Mouse (Mus musculus) layer of hippocampus, adult 2 months (tissue): Measurements from ENCODE around the gene Vtn. TPM values are rescaled to one million over a fixed set of nuclear protein-coding genes. Genes with fewer than 3 reads are reported as not detected.

Source experiments
- DNase-seq, 2 experiments: peaks; one replicate each; pipeline ENCODE4 v3.0.0; 2022; ENCODE audit warnings: low spot score in 2 of 2
- H3K27ac ChIP-seq: fragments of 200-600 bp; 2 replicates; pipeline ENCODE4 v1.8.1; 2022
- H3K4me3 ChIP-seq: fragments of 200-600 bp; 2 replicates; pipeline ENCODE4 v1.8.1; 2022; ENCODE audit warnings: mild to moderate bottlenecking
- CTCF ChIP-seq: fragments of 200-600 bp; conservative IDR thresholded peaks from 2 replicates; pipeline ENCODE4 v1.8.1; 2022; ENCODE audit warnings: antibody characterized with exemption, mild to moderate bottlenecking, moderate library complexity
- total RNA-seq, 2 experiments: library from RNA; stranded (reverse); gene quantifications; 2 replicates each; pipeline ENCODE4 v1.2.3; 2021

Gene Vtn
- total RNA-seq, 2 experiments from 2014 or later, result 59.6 to 69.2 TPM

DNA sequence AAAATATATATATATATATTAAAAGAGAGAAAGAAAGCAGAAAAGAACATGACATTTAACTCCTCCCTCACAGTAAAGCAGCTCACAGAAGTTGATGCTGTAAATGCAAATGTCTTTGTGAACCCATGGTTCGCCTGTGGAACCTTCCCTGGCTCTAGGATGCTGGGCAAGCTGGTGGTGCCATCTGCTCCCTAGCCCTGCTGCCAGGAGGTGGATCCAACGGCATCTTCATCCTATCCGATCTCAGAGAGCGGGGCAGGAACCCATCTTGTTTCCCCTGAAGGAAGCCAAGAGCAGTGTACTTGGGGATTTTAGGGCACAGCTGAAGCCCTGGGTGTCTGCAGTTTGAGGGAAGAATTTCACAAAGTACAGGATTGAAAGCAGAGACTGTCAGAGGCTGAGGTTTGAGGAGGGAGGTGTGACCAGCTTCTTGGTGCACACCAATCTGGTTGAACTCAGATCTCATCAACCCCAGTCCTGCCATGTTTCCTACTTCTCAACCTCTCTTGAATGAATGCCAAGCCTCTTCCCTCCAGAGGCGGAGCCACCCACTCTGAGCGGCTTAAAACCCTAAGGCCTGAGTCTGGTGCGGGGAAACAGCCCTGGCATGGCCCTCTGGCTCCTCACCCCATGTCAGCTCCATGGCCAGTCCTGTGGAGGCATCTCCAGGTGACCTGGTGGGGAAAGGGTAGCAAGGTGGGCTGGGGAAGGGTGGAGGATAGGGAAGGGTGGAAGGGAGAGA, 4.2 kb downstream of the Vtn start, which contains the start of gene Sebox:
Sebox (plus strand) TSS at position 539 of the 742 bp plus-strand sequence.
- Histone ChIP-seq H3K4me3 (no peak within 1 kb of the TSS), H3K27ac (peak within 1 kb of the TSS; percentile 77)
- TF ChIP-seq CTCF, result no peak
- peak; percentile 66 to 69 for DNase-seq

DNA sequence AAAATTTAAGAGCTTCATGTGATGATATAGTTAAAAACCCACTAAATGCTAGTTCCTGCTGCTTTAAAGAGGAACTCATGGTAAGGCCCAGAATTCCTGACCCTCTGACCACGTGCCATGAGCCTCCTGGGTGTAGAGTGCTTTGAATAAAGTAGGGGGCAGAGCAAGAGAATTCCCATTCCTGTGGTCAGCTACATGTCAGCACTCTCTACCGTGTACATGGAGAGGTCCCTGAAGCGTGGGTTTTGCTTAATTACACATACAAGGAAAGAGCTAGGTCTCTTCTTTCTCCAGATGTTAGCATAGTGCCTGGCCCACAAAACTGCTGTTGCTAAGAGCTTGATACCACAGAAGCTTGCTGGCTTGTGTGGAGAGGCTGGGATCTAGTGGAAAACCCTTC, 6.5 kb downstream of the Vtn start:
- H3K4me3 ChIP-seq, result no peak overlapping the region
- no peak for TF ChIP-seq CTCF

DNA sequence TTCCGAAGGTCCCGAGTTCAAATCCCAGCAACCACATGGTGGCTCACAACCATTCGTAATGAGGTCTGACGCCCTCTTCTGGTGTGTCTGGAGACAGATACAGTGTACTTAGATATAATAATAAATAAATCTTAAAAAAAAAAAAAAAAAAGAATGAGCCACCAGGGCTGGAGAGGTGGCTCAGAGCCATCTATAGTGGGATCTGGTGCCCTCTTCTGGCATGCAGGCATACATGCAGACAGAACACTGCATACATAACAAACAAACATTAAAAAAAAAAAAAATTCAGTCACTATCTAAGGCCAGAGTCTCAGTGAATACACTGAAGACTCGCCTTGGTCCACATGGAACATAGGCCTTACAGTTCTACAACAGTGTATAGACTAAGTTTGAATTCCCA, 10.3 kb downstream of the Vtn start:
- TF ChIP-seq CTCF, result peak; percentile 75
- H3K4me3 ChIP-seq, result no peak overlapping the region
- no peak for DNase-seq

More for the DNA sequence above, 6.5 kb downstream of the Vtn start:
- H3K27ac ChIP-seq, result no peak overlapping the region
- DNase-seq, result no peak

DNA sequence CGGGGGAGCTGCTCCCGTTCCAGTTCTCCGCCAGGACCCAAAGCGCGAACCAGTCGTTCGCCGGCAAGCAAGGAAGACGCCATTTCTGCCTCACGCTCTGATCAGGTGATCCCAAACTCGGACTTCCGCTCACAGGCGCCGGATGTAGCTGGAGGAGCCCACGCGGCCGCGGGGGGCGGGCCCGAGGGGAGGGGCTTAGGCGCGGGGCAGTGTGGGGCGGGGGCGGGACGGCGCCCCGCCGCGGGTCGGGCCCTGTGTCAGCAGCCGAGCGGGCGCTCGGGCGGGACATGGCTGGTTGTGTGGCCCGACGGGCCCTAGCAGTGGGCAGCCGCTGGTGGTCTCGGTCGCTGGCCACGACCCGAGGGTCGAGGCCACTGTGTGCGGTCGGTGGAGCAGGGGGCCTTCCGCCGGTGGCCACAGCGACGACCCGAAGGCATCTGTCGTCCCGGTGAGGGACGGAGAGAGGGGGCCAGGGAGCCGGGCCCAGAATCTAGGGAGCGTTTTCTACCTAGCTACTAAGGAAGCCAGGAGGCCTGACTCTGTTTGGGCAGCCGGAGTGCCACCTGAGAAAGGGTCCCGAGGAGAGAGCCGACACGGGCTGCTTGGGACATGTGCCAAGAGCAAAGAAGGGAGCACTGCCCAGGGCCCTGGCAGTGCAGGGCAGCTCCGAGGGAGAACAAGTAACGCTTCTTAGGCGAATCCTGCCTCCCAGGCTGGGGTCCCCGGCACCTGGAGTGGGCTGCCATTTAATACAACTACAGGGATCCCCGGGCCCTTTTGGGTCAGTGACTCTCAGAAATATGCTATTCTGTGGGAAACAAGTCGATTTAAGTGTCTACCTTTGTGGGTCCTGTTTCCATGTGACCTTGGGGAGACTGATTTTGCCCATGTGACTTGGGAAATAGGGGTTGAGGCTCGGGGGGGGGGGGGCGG, 13.4 kb downstream of the Vtn start, which contains the start of the genes Tmem199 and Poldip2:
Tmem199 (minus strand) TSS at position 148 of the 933 bp plus-strand sequence.
Poldip2 (plus strand) TSS at position 169 of the 933 bp plus-strand sequence.
- no peak for TF ChIP-seq CTCF
- peak; percentile 89 to 90 for DNase-seq
- H3K27ac ChIP-seq, result peak within 1 kb of the TSS; percentile 96
- peak within 1 kb of the TSS; percentile 85 for H3K4me3 ChIP-seq

More for the DNA sequence above, 10.3 kb downstream of the Vtn start:
- H3K27ac ChIP-seq, result no peak overlapping the region

DNA sequence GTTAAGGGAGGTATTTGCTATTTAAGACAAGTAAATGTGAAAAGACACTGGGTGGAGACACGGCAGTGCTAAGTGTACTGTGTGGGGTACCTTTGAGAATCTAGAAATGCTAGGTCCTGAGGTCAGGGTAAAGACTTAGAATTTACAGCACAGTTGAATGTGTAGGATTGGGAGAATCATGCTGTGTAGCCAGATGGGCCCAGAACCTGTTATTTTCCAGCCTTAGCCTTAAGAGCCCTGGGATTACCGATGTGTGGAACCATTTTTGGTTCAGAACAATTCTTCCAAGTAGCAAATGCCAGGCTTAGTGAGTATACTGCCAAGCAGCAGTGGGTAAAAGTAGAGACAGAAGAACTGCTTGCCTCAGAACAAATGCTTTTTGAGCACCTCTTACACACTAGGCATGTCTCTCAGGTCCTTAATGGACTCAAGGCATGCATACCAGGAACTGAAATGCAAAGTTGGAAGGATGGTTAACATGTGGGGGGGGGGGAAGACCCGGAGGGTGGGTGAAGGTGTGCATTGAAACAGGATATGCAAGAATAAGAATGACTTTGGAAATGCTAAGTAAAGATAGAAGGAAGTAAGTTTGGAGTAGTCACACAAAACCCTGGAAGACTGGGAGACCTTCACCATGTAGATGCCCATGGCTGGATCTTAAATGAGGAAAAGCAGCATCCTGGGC, 14.4 kb downstream of the Vtn start:
- DNase-seq, result no peak
- Histone ChIP-seq H3K27ac (peak overlapping the region; percentile 96; the same call in 1 of the 2 replicates), H3K4me3 (peak overlapping the region; percentile 85)
- TF ChIP-seq CTCF, result no peak

DNA sequence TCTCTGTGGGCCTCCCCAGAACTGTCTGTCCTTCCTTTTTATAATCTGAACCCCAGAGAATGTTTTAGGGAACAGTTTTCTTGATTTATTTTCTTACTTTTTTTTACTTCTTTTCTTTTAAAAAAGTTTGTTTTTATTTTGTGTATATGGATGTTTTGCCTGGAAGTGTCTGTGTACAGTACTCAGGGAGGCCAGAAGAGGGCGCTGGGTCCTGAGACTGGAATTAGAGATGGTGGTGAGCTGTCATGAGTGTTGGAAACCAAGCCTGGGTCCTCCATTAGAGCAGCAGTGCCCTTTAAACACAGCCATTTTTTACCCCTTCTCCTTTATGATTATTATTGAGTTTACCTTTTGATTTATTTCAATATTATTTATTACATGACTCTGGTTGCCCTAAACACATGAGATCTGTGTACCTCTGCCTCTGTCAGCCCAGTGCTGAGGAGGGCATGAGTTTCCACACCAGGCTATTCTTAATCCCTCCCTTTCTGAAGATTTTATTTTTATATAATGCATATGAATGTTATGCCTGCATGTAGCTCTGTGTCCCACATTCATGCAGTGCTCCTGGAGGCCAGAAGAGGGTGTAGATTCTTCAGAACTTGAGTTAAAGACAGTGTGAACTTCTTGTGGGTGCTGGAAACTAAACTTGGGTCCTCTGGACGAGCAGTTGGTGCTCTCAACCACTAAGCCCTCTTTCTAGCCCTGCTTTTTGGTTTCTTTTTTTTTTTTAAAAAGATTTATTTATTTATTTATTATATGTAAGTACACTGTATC, 16.8 kb downstream of the Vtn start:
- Histone ChIP-seq H3K4me3 (no peak overlapping the region), H3K27ac (no peak overlapping the region)
- peak; percentile 60 for TF ChIP-seq CTCF
- no peak for DNase-seq

DNA sequence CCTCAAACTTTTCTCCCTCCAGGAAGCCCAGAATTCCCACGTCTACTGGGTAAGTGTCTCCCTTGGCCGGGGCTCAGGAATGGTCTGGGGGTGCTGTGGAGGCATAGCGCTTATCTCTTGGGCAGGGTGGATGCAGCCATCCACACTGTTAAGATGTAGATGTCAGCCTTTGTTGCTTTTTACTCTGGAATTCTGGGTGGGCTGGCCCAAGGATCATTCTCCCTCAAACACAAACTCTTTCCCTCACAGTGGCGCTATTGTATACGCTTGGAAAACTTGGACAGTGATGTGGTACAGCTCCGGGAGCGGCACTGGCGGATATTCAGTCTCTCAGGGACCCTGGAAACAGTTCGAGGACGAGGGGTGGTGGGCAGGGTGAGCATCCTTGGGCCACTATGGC, 20.0 kb downstream of the Vtn start:
- no peak for DNase-seq
- no peak overlapping the region for H3K4me3 ChIP-seq
- H3K27ac ChIP-seq, result no peak overlapping the region
- TF ChIP-seq CTCF, result no peak

DNA sequence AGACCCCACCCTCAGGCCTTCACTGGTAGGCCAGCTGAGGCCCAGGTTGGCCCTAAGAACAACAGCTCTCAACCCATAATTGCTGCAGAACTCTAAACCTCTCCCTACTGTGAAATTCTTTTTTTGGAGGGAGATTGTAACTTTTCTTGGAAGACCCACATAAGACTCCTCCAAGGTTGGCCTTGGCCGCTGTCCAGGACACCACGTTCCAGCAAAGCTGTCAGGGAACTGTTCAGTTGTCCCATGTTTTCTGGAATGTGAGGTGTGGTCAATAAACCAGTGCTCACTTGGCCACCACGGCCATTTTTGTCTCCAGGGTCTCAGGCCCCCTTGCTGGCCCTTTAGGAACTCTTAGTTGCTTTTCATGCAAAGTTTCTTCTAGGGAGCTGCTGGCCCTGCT, 23.0 kb downstream of the Vtn start:
- no peak for TF ChIP-seq CTCF
- no peak for DNase-seq
- H3K27ac ChIP-seq, result peak overlapping the region; percentile 24; the same call in 1 of the 2 replicates
- no peak overlapping the region for H3K4me3 ChIP-seq

DNA sequence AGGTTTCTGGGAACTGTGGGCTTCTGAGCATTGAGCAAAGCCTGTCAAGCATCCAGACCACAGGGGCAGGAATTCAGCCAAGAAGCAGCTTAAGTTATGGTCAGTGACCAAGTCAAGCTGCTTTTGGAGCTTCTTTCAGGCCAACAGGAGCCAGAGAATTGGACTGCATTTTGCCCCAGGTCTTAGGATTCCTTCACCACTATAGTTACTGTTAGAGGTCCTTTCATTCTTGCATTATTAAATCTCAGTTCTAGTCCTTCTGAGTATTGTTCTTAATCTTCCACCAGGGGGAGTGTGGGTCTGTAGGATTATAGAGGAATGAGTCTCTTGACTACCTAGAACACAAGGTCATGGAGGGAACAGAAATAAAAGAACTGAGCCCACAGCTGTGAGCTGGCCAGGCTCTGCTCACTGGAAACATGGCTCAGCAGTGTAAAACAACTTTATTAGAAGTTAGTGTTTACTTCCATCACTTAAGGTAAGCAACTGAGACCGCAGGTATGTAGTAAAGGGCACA, 23.6 kb downstream of the Vtn start:
- Histone ChIP-seq H3K27ac (peak overlapping the region; percentile 56; the same call in 1 of the 2 replicates), H3K4me3 (no peak overlapping the region)
- peak; percentile 77 for TF ChIP-seq CTCF
- no peak for DNase-seq

DNA sequence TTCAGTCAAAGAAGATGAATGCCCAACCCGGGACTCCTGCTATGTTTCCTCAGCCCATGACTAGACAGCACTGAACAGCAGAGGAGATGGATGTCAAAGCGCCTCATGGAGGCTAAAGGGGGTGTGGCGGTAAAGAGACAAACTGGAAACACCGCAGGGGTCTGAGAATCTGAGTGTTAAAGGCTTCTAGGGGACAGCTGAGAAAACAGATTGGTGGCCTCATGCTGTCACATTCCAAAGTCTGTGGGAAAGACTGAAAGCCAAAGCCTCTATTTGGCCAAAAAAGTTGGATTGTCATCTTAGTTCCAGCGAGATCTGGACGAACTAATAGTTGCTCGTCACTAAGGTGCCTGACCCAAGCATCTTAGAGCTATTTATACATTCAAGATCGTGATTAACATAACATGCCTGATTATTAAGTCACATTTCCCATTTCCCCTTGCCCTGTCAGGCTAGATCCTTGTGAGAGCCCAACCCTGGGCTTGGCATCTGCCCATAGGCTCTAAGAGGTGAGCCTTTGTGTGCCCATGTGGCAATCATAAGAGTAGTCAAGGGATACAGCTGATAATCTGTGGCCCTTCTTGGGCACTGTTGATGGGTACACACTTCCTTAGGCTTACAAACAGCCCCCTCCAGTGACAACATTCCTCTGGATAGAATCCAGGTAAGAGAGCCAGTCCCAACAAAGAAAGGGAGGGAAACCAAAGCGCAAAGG, 24.5 kb downstream of the Vtn start:
- Histone ChIP-seq H3K27ac (peak overlapping the region; percentile 56; the same call in 1 of the 2 replicates), H3K4me3 (no peak overlapping the region)
- no peak for DNase-seq
- no peak for TF ChIP-seq CTCF

DNA sequence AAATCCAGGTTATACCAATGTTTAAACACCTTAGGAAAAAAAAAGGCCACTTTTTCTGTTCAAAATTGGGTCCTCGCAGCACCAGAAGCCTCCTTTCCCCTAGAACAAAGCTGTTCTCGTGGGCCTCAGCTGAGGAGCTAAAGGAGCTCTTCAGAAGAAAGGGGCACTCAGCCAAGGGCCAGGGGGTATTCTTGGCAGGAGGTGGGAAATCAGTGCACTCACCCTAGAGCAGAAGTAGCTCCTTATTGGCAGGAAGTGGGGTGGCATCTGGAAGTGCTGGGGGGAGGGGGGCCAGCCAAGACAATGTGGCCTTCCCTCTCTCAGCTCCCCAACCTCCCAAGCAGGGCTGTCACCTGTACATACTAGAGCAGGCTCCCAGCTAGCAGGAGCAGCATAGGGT, 25.9 kb downstream of the Vtn start:
- Histone ChIP-seq H3K4me3 (no peak overlapping the region), H3K27ac (peak overlapping the region; percentile 44; the same call in 1 of the 2 replicates)
- no peak for DNase-seq
- TF ChIP-seq CTCF, result no peak
